Mouse (Mus musculus): ENCODE results near the gene Ncbp2.

Gene Ncbp2

GRCm38 (mm10) chr16:31948345-31948774 lies at the start of gene Ncbp2, which contains the start of gene 0610012G03Rik:
Ncbp2 (plus strand) TSS chr16:31948513.
0610012G03Rik (minus strand) TSS chr16:31948494.
- DNase-seq, result peak; percentile 95

- DNase-seq, result no peak
Observed at GRCm38 (mm10) chr16:31898546-31899326, 49.6 kb upstream of the Ncbp2 start.

- no peak for DNase-seq
Observed at GRCm38 (mm10) chr16:31901886-31902285, 46.4 kb upstream of the Ncbp2 start.

- DNase-seq, result no peak
Observed at GRCm38 (mm10) chr16:31903239-31903638, 45.1 kb upstream of the Ncbp2 start.

- no peak for DNase-seq
Observed at GRCm38 (mm10) chr16:31905331-31905730, 43.0 kb upstream of the Ncbp2 start.

GRCm38 (mm10) chr16:31905891-31906825 lies 42.2 kb upstream of the Ncbp2 start:
- no peak for DNase-seq

- peak; percentile 15 for DNase-seq
Observed at GRCm38 (mm10) chr16:31906896-31907295, 41.4 kb upstream of the Ncbp2 start.

- DNase-seq, result no peak
Observed at GRCm38 (mm10) chr16:31908959-31909358, 39.4 kb upstream of the Ncbp2 start.

GRCm38 (mm10) chr16:31910281-31910847 lies 37.9 kb upstream of the Ncbp2 start:
- DNase-seq, result peak; percentile 20

- peak; percentile 52 for DNase-seq
Observed at GRCm38 (mm10) chr16:31917776-31918175, 30.5 kb upstream of the Ncbp2 start.

- peak; percentile 81 for DNase-seq
Observed at GRCm38 (mm10) chr16:31918248-31918724, 30.0 kb upstream of the Ncbp2 start.

- DNase-seq, result no peak
Observed at GRCm38 (mm10) chr16:31924368-31924767, 23.9 kb upstream of the Ncbp2 start.

- DNase-seq, result no peak
Observed at GRCm38 (mm10) chr16:31926091-31926490, 22.2 kb upstream of the Ncbp2 start.

GRCm38 (mm10) chr16:31926547-31927182 lies 21.6 kb upstream of the Ncbp2 start:
- no peak for DNase-seq

- no peak for DNase-seq
Observed at GRCm38 (mm10) chr16:31927412-31927811, 20.9 kb upstream of the Ncbp2 start.

GRCm38 (mm10) chr16:31931330-31931729 lies 17.0 kb upstream of the Ncbp2 start:
- DNase-seq, result no peak

GRCm38 (mm10) chr16:31932255-31932654 lies 16.1 kb upstream of the Ncbp2 start:
- no peak for DNase-seq

GRCm38 (mm10) chr16:31932840-31933697 lies 15.2 kb upstream of the Ncbp2 start:
- peak; percentile 80 for DNase-seq

GRCm38 (mm10) chr16:31933751-31934549 lies 14.4 kb upstream of the Ncbp2 start, which contains the start of gene Pigz:
Pigz (plus strand) TSS chr16:31933851.
- DNase-seq, result peak; percentile 38

- no peak for DNase-seq
Observed at GRCm38 (mm10) chr16:31934550-31935010, 13.7 kb upstream of the Ncbp2 start.
